Mouse (Mus musculus): ENCODE measurements around the gene Grasp. TPM values are rescaled to one million over a fixed set of nuclear protein-coding genes. Genes with fewer than 3 reads are reported as not detected.
A peak's percentile ranks its signal among the peaks of the same experiment; 100 is the strongest.

Grasp gene
- polyA plus RNA-seq, 1 experiment, result 6.2 TPM

DNA sequence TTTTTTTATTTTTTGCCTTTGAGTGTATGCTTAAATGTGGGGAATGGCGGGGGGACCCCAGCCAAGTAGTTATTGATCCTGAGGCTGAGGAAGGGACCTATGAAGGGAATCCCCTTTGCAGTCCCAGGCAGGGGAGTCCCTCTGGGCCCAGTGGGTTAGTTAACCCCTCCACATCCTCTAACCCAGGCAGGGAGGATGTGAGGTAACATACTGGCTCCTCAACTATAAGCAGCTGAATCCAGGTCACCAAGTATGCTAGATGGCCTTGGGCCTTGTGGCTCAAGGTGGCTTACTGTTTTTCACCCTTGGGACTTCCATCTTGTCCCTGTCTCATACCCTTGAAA lies 23.1 kb downstream of the Grasp start:
- Histone ChIP-seq H3K36me3 (ENCODE audit: control insufficient read depth, insufficient read depth, low read length) (no peaks in the 10 kb centered on the region), H3K27me3 (replicated peaks; ENCODE audit: control insufficient read depth, insufficient read depth, low read length) (no peaks in the 10 kb centered on the region), H3K4me3 (ENCODE audit: insufficient read depth, low read depth, low read length) (no peak overlapping the region), H3K4me1 (ENCODE audit: control insufficient read depth, insufficient read depth, low read length) (no peaks in the 10 kb centered on the region; the same call in 1 of the 2 replicates), H3K27ac (ENCODE audit: insufficient read depth, low read depth, low read length) (no peak overlapping the region)
- TF ChIP-seq CTCF (conservative IDR thresholded peaks at IDR 0.05; ENCODE audit: insufficient read depth, insufficient read length, low read depth, low read length) (no peak), POLR2A (IDR thresholded peaks at IDR 0.05; ENCODE audit: low read depth, low read length) (no peak)
- WGBS, result 83% methylated on average over 1 of the region's 1 CpGs
- no peak for DNase-seq

- TF ChIP-seq CTCF (conservative IDR thresholded peaks at IDR 0.05; ENCODE audit: insufficient read depth, insufficient read length, low read depth, low read length) (no peak), POLR2A (IDR thresholded peaks at IDR 0.05; ENCODE audit: low read depth, low read length) (no peak)
- Histone ChIP-seq H3K4me1 (ENCODE audit: control insufficient read depth, insufficient read depth, low read length) (peaks cover 4% of the 10 kb centered on the region; the same call in 1 of the 2 replicates), H3K36me3 (ENCODE audit: control insufficient read depth, insufficient read depth, low read length) (no peaks in the 10 kb centered on the region), H3K27me3 (replicated peaks; ENCODE audit: control insufficient read depth, insufficient read depth, low read length) (no peaks in the 10 kb centered on the region), H3K27ac (ENCODE audit: insufficient read depth, low read depth, low read length) (no peak overlapping the region), H3K4me3 (ENCODE audit: insufficient read depth, low read depth, low read length) (no peak overlapping the region)
- WGBS, result 81% methylated on average over 5 of the region's 5 CpGs
- no peak for DNase-seq
Measured at GRCm38 (mm10) chr15:101248029-101248710, 24.2 kb downstream of the Grasp start.

DNA sequence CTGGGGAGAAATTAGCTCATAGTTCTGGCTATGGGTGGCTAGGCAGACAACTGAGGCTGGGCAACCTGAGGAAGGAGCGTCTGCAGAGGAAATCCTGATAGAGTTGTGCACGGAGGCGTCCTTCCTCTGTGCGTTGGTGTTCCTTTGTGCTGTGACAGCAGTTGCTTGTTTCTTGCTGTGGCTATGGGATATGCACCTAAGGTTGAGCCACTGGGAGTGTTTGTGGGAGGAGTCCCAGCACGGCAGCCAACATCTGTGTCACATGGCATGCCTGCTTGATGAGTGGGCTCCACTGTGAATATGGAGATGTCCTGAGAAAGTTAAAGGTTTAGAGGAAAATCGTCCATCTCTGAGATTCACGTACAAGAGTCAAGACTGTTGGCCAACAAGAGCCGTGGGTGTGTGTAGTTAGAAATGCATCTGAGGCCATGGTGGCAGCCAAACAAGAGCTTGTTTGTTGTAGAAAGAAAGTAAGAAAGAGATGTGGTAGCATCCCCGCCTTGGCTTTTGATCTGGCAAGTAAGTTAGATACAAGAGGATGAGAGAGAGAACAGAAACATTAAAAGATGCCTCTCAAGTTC lies 26.3 kb downstream of the Grasp start:
- Histone ChIP-seq H3K4me1 (ENCODE audit: control insufficient read depth, insufficient read depth, low read length) (peaks cover 5% of the 10 kb centered on the region; the same call in 1 of the 2 replicates), H3K27ac (ENCODE audit: insufficient read depth, low read depth, low read length) (no peak overlapping the region), H3K36me3 (ENCODE audit: control insufficient read depth, insufficient read depth, low read length) (no peaks in the 10 kb centered on the region), H3K27me3 (replicated peaks; ENCODE audit: control insufficient read depth, insufficient read depth, low read length) (no peaks in the 10 kb centered on the region), H3K4me3 (ENCODE audit: insufficient read depth, low read depth, low read length) (no peak overlapping the region)
- no peak for DNase-seq
- 67% methylated on average over 9 of the region's 9 CpGs for WGBS
- TF ChIP-seq CTCF (conservative IDR thresholded peaks at IDR 0.05; ENCODE audit: insufficient read depth, insufficient read length, low read depth, low read length) (no peak), POLR2A (IDR thresholded peaks at IDR 0.05; ENCODE audit: low read depth, low read length) (no peak)

GRCm38 (mm10) chr15:101251930-101252329 lies 27.9 kb downstream of the Grasp start:
- 96% methylated on average over 5 of the region's 5 CpGs for WGBS
- H3K27ac ChIP-seq (ENCODE audit: insufficient read depth, low read depth, low read length), result no peak overlapping the region
- no peak for TF ChIP-seq CTCF (conservative IDR thresholded peaks at IDR 0.05; ENCODE audit: insufficient read depth, insufficient read length, low read depth, low read length)
- no peak for TF ChIP-seq POLR2A (IDR thresholded peaks at IDR 0.05; ENCODE audit: low read depth, low read length)
- H3K4me1 ChIP-seq (ENCODE audit: control insufficient read depth, insufficient read depth, low read length), result peaks cover 5% of the 10 kb centered on the region; the same call in 1 of the 2 replicates
- H3K27me3 ChIP-seq (replicated peaks; ENCODE audit: control insufficient read depth, insufficient read depth, low read length), result no peaks in the 10 kb centered on the region
- no peak for DNase-seq
- no peak overlapping the region for H3K4me3 ChIP-seq (ENCODE audit: insufficient read depth, low read depth, low read length)
- H3K36me3 ChIP-seq (ENCODE audit: control insufficient read depth, insufficient read depth, low read length), result no peaks in the 10 kb centered on the region

- H3K4me3 ChIP-seq (ENCODE audit: insufficient read depth, low read depth, low read length), result no peak overlapping the region
- WGBS, result 82% methylated on average over 6 of the region's 6 CpGs
- no peaks in the 10 kb centered on the region for H3K27me3 ChIP-seq (replicated peaks; ENCODE audit: control insufficient read depth, insufficient read depth, low read length)
- no peak for DNase-seq
- TF ChIP-seq CTCF (conservative IDR thresholded peaks at IDR 0.05; ENCODE audit: insufficient read depth, insufficient read length, low read depth, low read length) (no peak), POLR2A (IDR thresholded peaks at IDR 0.05; ENCODE audit: low read depth, low read length) (no peak)
- H3K36me3 ChIP-seq (ENCODE audit: control insufficient read depth, insufficient read depth, low read length), result no peaks in the 10 kb centered on the region
- no peak overlapping the region for H3K27ac ChIP-seq (ENCODE audit: insufficient read depth, low read depth, low read length)
- peaks cover 5% of the 10 kb centered on the region; the same call in 1 of the 2 replicates for H3K4me1 ChIP-seq (ENCODE audit: control insufficient read depth, insufficient read depth, low read length)
Measured at GRCm38 (mm10) chr15:101252614-101253013, 28.6 kb downstream of the Grasp start.

DNA sequence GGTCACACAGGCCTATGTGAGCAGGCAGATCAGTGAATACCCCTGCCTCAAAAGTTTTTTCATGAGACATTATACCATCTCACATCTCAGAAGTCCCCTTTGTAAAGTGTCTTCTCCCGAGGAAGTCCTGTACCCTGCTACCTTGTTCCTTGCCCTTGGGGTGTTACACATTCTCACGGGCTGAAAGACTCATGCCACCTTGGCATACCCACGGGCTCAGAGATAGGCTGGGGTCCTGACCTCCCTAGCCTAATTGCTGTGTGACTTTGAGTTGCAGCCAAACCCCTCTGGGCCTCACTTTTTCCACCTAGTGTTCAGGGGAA lies 29.5 kb downstream of the Grasp start:
- TF ChIP-seq POLR2A (IDR thresholded peaks at IDR 0.05; ENCODE audit: low read depth, low read length) (no peak), CTCF (conservative IDR thresholded peaks at IDR 0.05; ENCODE audit: insufficient read depth, insufficient read length, low read depth, low read length) (no peak)
- 32% methylated on average over 3 of the region's 3 CpGs for WGBS
- peak overlapping the region; percentile 48; the same call in 1 of the 2 replicates for H3K4me3 ChIP-seq (ENCODE audit: insufficient read depth, low read depth, low read length)
- no peak overlapping the region for H3K27ac ChIP-seq (ENCODE audit: insufficient read depth, low read depth, low read length)
- H3K36me3 ChIP-seq (ENCODE audit: control insufficient read depth, insufficient read depth, low read length), result no peaks in the 10 kb centered on the region
- peaks cover 5% of the 10 kb centered on the region; the same call in 1 of the 2 replicates for H3K4me1 ChIP-seq (ENCODE audit: control insufficient read depth, insufficient read depth, low read length)
- no peaks in the 10 kb centered on the region for H3K27me3 ChIP-seq (replicated peaks; ENCODE audit: control insufficient read depth, insufficient read depth, low read length)
- no peak for DNase-seq

DNA sequence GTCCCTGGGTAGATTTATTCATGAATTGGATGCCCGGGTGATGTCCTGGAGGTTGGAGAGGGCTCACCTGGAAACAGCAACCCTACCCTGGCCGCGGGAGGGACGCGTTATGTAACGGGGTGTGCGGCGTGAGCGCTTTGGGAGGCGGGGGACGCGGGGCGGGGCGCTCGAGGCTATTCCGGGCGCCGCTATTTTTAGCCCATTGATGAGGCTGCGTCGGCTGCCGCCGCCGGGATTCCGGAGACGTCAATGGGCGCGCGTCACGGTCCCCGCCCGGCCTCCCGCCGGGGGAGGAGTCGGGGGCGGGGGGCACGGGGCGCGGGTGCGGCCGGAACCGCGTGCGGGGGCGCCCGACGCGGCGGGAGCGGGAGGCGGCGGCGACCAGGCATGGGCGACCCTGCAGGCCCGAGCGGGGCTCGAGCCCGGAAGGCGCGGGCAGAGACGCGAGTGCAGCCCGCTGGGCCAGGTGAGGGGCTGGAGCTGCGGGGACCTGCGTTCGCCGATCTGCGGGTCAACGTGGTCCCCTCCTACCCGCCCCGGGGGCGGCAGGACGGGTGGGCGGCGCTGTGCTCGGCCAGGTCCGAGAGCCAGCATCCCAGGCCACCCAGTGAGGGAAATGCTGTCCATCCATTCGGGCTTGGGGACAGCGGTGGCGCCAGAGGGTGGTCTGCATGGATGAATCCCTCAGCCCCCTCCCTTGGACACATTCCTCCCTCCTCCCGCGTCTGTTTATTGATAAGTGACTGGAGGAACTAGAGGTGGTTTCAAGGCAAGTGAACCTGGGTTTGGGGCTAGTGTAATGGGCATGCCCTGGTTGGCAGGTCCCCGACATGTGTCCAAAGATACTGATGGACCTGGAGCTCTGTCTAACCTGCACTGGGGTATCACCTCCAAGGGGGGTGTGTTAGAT lies 30.2 kb downstream of the Grasp start, which contains the start of gene Nr4a1:
Gene Nr4a1 (plus strand): TSS at position 384 of the 910 bp plus-strand sequence.
- no peak within 1 kb of the TSS for H3K27ac ChIP-seq (ENCODE audit: insufficient read depth, low read depth, low read length)

More for the DNA sequence above, 30.2 kb downstream of the Grasp start, which contains the start of gene Nr4a1:
- DNase-seq, result peak; percentile 89
- Histone ChIP-seq H3K4me3 (ENCODE audit: insufficient read depth, low read depth, low read length) (peak within 1 kb of the TSS; percentile 48), H3K36me3 (ENCODE audit: control insufficient read depth, insufficient read depth, low read length) (no peaks in the 10 kb centered on the region), H3K4me1 (ENCODE audit: control insufficient read depth, insufficient read depth, low read length) (peaks cover 5% of the 10 kb centered on the region; the same call in 1 of the 2 replicates), H3K27me3 (replicated peaks; ENCODE audit: control insufficient read depth, insufficient read depth, low read length) (no peaks in the 10 kb centered on the region)
- TF ChIP-seq POLR2A (IDR thresholded peaks at IDR 0.05; ENCODE audit: low read depth, low read length) (no peak), CTCF (conservative IDR thresholded peaks at IDR 0.05; ENCODE audit: insufficient read depth, insufficient read length, low read depth, low read length) (no peak)
- 4% methylated on average over 82 of the region's 82 CpGs for WGBS
